8 mouse cellular contexts compared by ENCODE assay signal in the genomic region with DNA sequence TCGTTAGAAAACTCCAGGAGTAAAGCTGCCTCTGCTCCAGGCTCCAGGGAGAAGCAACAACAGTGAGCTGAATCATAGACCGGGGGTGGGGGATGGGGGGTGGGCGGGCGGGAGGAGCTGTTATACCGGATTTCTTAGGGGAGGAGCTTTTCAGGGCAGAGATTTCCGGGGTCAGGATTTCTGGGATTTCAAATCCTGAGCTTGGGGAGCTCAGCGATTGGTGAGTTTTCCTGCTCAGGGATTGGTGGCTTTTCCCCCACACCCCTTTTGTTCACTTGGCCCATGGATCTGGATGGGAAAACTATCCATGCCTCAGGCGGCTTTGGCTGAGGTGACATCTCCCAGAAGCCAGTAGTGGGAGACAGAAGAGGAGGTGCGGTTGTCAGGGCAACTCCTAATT. TPM values are rescaled to one million over a fixed set of nuclear protein-coding genes. Genes with fewer than 3 reads are reported as not detected.
DNase-seq lines count a peak whose midpoint lies in the region; ATAC-seq and TF ChIP-seq lines count a peak whose summit lies in the region.

No protein-coding gene starts in this region.

- no peak overlapping the region for H3K9ac ChIP-seq in hindbrain, embryonic 15.5 days
- no peak overlapping the region for H3K9ac ChIP-seq in lung, postnatal 0 days (replicated peaks; ENCODE audit: low read depth)

- no peak for TF ChIP-seq CTCF in E14TG2a.4 (conservative IDR thresholded peaks at IDR 0.05; ENCODE audit: low read length)
- no peak for TF ChIP-seq CTCF in lung, postnatal 0 days (IDR thresholded peaks at IDR 0.05)

- H3K9me3 ChIP-seq in E14TG2a.4 (ENCODE audit: low read length): no peaks in the 10 kb centered on the region
- H3K9me3 ChIP-seq in hindbrain, embryonic 15.5 days: no peaks in the 10 kb centered on the region
- no peaks in the 10 kb centered on the region for H3K9me3 ChIP-seq in lung, postnatal 0 days (ENCODE audit: low read length)

- H3K27ac ChIP-seq in hindbrain, embryonic 15.5 days (replicated peaks): peak overlapping the region; percentile 86
- peak overlapping the region; percentile 93 for H3K27ac ChIP-seq in lung, postnatal 0 days (ENCODE audit: low read length)

- WGBS in hindbrain, embryonic 15.5 days: under 1% methylated on average over 9 of the region's 9 CpGs
- 10% methylated on average over 9 of the region's 9 CpGs for WGBS in lung, postnatal 0 days

- DNase-seq in brain, adult 2 months (ENCODE audit: low read depth, low spot score): peak; percentile 93
- DNase-seq in gastrocnemius, adult 18-20 months (ENCODE audit: low spot score): peak; percentile 64
- DNase-seq in layer of hippocampus, postnatal 36 days: peak; percentile 16 to 42
- peak; percentile 94 for DNase-seq in lung, postnatal 0 days (ENCODE audit: low spot score)
- DNase-seq in right cerebral cortex, postnatal 10 days (ENCODE audit: low spot score in 2 of 2): peak; percentile 58 to 76
- no peak for DNase-seq in thymus, postnatal 25 days

- H3K4me2 ChIP-seq in hindbrain, embryonic 15.5 days: peak overlapping the region; percentile 88
- peak overlapping the region; percentile 83 for H3K4me2 ChIP-seq in lung, postnatal 0 days (replicated peaks; ENCODE audit: low read depth, low read length)

- no peak for ATAC-seq in hindbrain, embryonic 15.5 days (ENCODE audit: low FRiP score, low read depth)
- ATAC-seq in lung, postnatal 0 days: peak; percentile 39

- TF ChIP-seq EP300 in lung, postnatal 0 days (IDR thresholded peaks at IDR 0.05): no peak

- H3K27me3 ChIP-seq in E14TG2a.4 (ENCODE audit: insufficient read depth, low read length): no peaks in the 10 kb centered on the region
- no peaks in the 10 kb centered on the region for H3K27me3 ChIP-seq in hindbrain, embryonic 15.5 days
- no peaks in the 10 kb centered on the region for H3K27me3 ChIP-seq in lung, postnatal 0 days (replicated peaks; ENCODE audit: insufficient read depth, low read length)

- H3K4me3 ChIP-seq in E14TG2a.4 (replicated peaks; ENCODE audit: low read length): peak overlapping the region; percentile 37; the same call in 1 of the 2 replicates
- H3K4me3 ChIP-seq in hindbrain, embryonic 15.5 days: peak overlapping the region; percentile 3; the same call in 1 of the 2 replicates
- no peak overlapping the region for H3K4me3 ChIP-seq in lung, postnatal 0 days (ENCODE audit: low read depth, low read length)

- peaks cover 67% of the 10 kb centered on the region for H3K4me1 ChIP-seq in E14TG2a.4 (replicated peaks; ENCODE audit: low read depth, low read length)
- H3K4me1 ChIP-seq in hindbrain, embryonic 15.5 days (replicated peaks): peaks cover 47% of the 10 kb centered on the region
- H3K4me1 ChIP-seq in lung, postnatal 0 days (ENCODE audit: insufficient read depth, low read depth, low read length): peaks cover 4% of the 10 kb centered on the region; the same call in 1 of the 2 replicates

- H3K36me3 ChIP-seq in E14TG2a.4 (ENCODE audit: insufficient read depth, low read length): peaks cover 43% of the 10 kb centered on the region
- peaks cover 24% of the 10 kb centered on the region for H3K36me3 ChIP-seq in hindbrain, embryonic 15.5 days
- H3K36me3 ChIP-seq in lung, postnatal 0 days (ENCODE audit: insufficient read depth, low read length): peaks cover 5% of the 10 kb centered on the region; the same call in 1 of the 2 replicates

RNA-seq across cellular contexts. Expression of a gene that starts 1.5 kb away (rescaled TPM):
- 10 to 100 TPM; 17.9 to 26.9 TPM for total RNA-seq in gastrocnemius, adult 18-20 months (2021)
- 13.9 and 16.3 TPM in 2 replicates for polyA plus RNA-seq in hindbrain, embryonic 15.5 days (2015; fragmentation: Nextera tagmentation; extraction: Ambion mirVana)
- total RNA-seq in layer of hippocampus, postnatal 36 days (2021): 10 to 100 TPM; 32.5 to 33.2 TPM
- 21.3 and 23.7 TPM in 2 replicates for polyA plus RNA-seq in lung, postnatal 0 days (2015; fragmentation: Nextera tagmentation; extraction: Ambion mirVana)

RNA-seq across cellular contexts. Expression of a gene that starts 6.9 kb away (rescaled TPM):
- 1 to 10 TPM; 6.6 to 7.5 TPM for total RNA-seq in gastrocnemius, adult 18-20 months (2021)
- 42.2 and 42.4 TPM in 2 replicates for polyA plus RNA-seq in hindbrain, embryonic 15.5 days (2015; fragmentation: Nextera tagmentation; extraction: Ambion mirVana)
- 10 to 100 TPM; 11.0 to 12.6 TPM for total RNA-seq in layer of hippocampus, postnatal 36 days (2021)
- polyA plus RNA-seq in lung, postnatal 0 days (2015; fragmentation: Nextera tagmentation; extraction: Ambion mirVana): 46.2 and 46.4 TPM in 2 replicates

RNA-seq across cellular contexts. Expression of a gene that starts 52.9 kb away (rescaled TPM):
- 1 to 10 TPM; 5.9 to 6.0 TPM for total RNA-seq in gastrocnemius, adult 18-20 months (2021)
- polyA plus RNA-seq in hindbrain, embryonic 15.5 days (2015; fragmentation: Nextera tagmentation; extraction: Ambion mirVana): 77.7 and 84.2 TPM in 2 replicates
- total RNA-seq in layer of hippocampus, postnatal 36 days (2021): 100 to 1,000 TPM; 295 to 320 TPM
- 1.4 TPM in 2 replicates for polyA plus RNA-seq in lung, postnatal 0 days (2015; fragmentation: Nextera tagmentation; extraction: Ambion mirVana)

Comparison
In these comparisons a context has a peak if more than half of its experiments do, and no peak if none do; other contexts are left out.
1. RNA of a gene that starts 52.9 kb away (total RNA-seq): 295 to 320 TPM in layer of hippocampus, postnatal 36 days; 5.9 to 6.0 TPM in gastrocnemius, adult 18-20 months; every median in the first group is over 10 times any median in the second.